Mouse (Mus musculus) limb, embryonic 13.5 days (tissue): ENCODE results near the gene Eif1. TPM values are rescaled to one million over a fixed set of nuclear protein-coding genes. Genes with fewer than 3 reads are reported as not detected.
"Not testable (repeated sequence)": the region's sequence is repeated elsewhere in the genome, so short reads cannot be mapped to it uniquely, and the experiment has no call there.

Experiments
- ATAC-seq: fragments of 200-750 bp; cut with Nextera tagmentation; 2 replicates; pipeline ENCODE4 v1.8.0; 2017; ENCODE audit warnings: low read depth, moderate number of reproducible peaks, moderate TSS enrichment; ENCODE audit not compliant: low FRiP score
- H3K27ac ChIP-seq: fragments of 300-500 bp; sonication (generic); 2 replicates; pipeline ENCODE4 v1.5.1; 2015; ENCODE audit warnings: inconsistent platforms, mild to moderate bottlenecking, moderate library complexity
- H3K27me3 ChIP-seq: fragments of 300-500 bp; sonication (generic); 2 replicates; pipeline ENCODE4 v1.6.1; 2015; ENCODE audit warnings: mild to moderate bottlenecking, inconsistent platforms
- H3K36me3 ChIP-seq: fragments of 300-500 bp; sonication (generic); 2 replicates; pipeline ENCODE4 v1.6.1; 2015; ENCODE audit warnings: inconsistent platforms, mild to moderate bottlenecking, moderate library complexity
- H3K4me1 ChIP-seq: fragments of 300-500 bp; sonication (generic); 2 replicates; pipeline ENCODE4 v1.6.1; 2015; ENCODE audit warnings: inconsistent platforms
- H3K4me2 ChIP-seq: fragments of 300-500 bp; sonication (generic); replicated peaks from 2 replicates; pipeline ENCODE4 v1.6.1; 2015; ENCODE audit warnings: inconsistent platforms, mild to moderate bottlenecking, moderate library complexity
- H3K4me3 ChIP-seq: fragments of 300-500 bp; sonication (generic); 2 replicates; pipeline ENCODE4 v1.5.1; 2015; ENCODE audit warnings: moderate library complexity, mild to moderate bottlenecking, inconsistent platforms
- H3K9ac ChIP-seq: fragments of 300-500 bp; sonication (generic); 2 replicates; pipeline ENCODE4 v1.6.1; 2015; ENCODE audit warnings: mild to moderate bottlenecking, inconsistent platforms
- H3K9me3 ChIP-seq: fragments of 300-500 bp; sonication (generic); 2 replicates; pipeline ENCODE4 v1.6.1; 2016; ENCODE audit warnings: inconsistent platforms
- WGBS: fragments of 180-500 bp; shearing (Covaris S2); methylation state at CpG from one replicate; pipeline ENCODE4 v1.1.7; 2015; 5-methylcytosine and 5-hydroxymethylcytosine counted together
- polyA plus RNA-seq: library from polyadenylated mRNA; unstranded; fragments of >200 nt; fragmentation: Nextera tagmentation; extraction: Ambion mirVana; gene quantifications from 2 replicates; pipeline ENCODE4 v1.2.1, GENCODE M21; 2015

Eif1 gene
- polyA plus RNA-seq, 1 experiment from 2014 or later: 1,631 TPM

- peaks cover under 1% of the 10 kb centered on the region; the same call in 1 of the 2 replicates for H3K36me3 ChIP-seq
- no peak overlapping the region for H3K27ac ChIP-seq
- ATAC-seq: no peak
- H3K9ac ChIP-seq: no peak overlapping the region
- 87% methylated on average over 6 of the region's 6 CpGs for WGBS
- H3K27me3 ChIP-seq: no peaks in the 10 kb centered on the region
- no peak overlapping the region for H3K4me3 ChIP-seq
- H3K9me3 ChIP-seq: no peaks in the 10 kb centered on the region
- H3K4me2 ChIP-seq: no peak overlapping the region
- peaks cover 5% of the 10 kb centered on the region; the same call in 1 of the 2 replicates for H3K4me1 ChIP-seq
Observed at GRCm38 (mm10) chr11:100327761-100328160, 8.1 kb downstream of the Eif1 start.

- H3K4me3 ChIP-seq: no peak overlapping the region
- H3K27me3 ChIP-seq: no peaks in the 10 kb centered on the region
- ATAC-seq: no peak
- H3K4me1 ChIP-seq: peaks cover 7% of the 10 kb centered on the region; the same call in 1 of the 2 replicates
- 57% methylated on average over 16 of the region's 16 CpGs for WGBS
- no peaks in the 10 kb centered on the region for H3K36me3 ChIP-seq
- no peak overlapping the region for H3K4me2 ChIP-seq
- H3K9ac ChIP-seq: no peak overlapping the region
- no peaks in the 10 kb centered on the region for H3K9me3 ChIP-seq
- H3K27ac ChIP-seq: no peak overlapping the region
Observed at GRCm38 (mm10) chr11:100330235-100330634, 10.6 kb downstream of the Eif1 start.

- H3K4me1 ChIP-seq: peaks cover 10% of the 10 kb centered on the region; the same call in 1 of the 2 replicates
- H3K27me3 ChIP-seq, H3K36me3 ChIP-seq, H3K27ac ChIP-seq, ATAC-seq, H3K9ac ChIP-seq, H3K9me3 ChIP-seq, H3K4me2 ChIP-seq, H3K4me3 ChIP-seq: not testable (repeated sequence)
- 63% methylated on average over 8 of the region's 8 CpGs for WGBS
Observed at GRCm38 (mm10) chr11:100330816-100331375, 11.2 kb downstream of the Eif1 start.

GRCm38 (mm10) chr11:100332766-100333515, 13.3 kb downstream of the Eif1 start:
- Histone ChIP-seq H3K4me1 (peaks cover 11% of the 10 kb centered on the region; the same call in 1 of the 2 replicates), H3K4me2 (no peak overlapping the region), H3K9me3 (no peaks in the 10 kb centered on the region), H3K36me3 (no peaks in the 10 kb centered on the region), H3K27ac (no peak overlapping the region), H3K27me3 (no peaks in the 10 kb centered on the region), H3K4me3 (no peak overlapping the region), H3K9ac (no peak overlapping the region)
- 53% methylated on average over 9 of the region's 9 CpGs for WGBS
- no peak for ATAC-seq

GRCm38 (mm10) chr11:100333944-100334457, 14.3 kb downstream of the Eif1 start, which contains the start of gene Gast:
Gene Gast, plus strand, starts transcription at chr11:100334407.
- Histone ChIP-seq H3K9ac (no peak within 1 kb of the TSS), H3K4me2 (no peak within 1 kb of the TSS), H3K27ac (no peak within 1 kb of the TSS), H3K36me3 (no peaks in the 10 kb centered on the region), H3K9me3 (no peaks in the 10 kb centered on the region), H3K27me3 (no peaks in the 10 kb centered on the region), H3K4me3 (no peak within 1 kb of the TSS), H3K4me1 (peaks cover 11% of the 10 kb centered on the region; the same call in 1 of the 2 replicates)
- 84% methylated on average over 6 of the region's 6 CpGs for WGBS
- no peak for ATAC-seq

GRCm38 (mm10) chr11:100335731-100336130, 16.0 kb downstream of the Eif1 start:
- no peak overlapping the region for H3K4me3 ChIP-seq
- no peak overlapping the region for H3K27ac ChIP-seq
- no peak overlapping the region for H3K9ac ChIP-seq
- no peak overlapping the region for H3K4me2 ChIP-seq
- H3K9me3 ChIP-seq: no peaks in the 10 kb centered on the region
- H3K36me3 ChIP-seq: no peaks in the 10 kb centered on the region
- H3K4me1 ChIP-seq: peaks cover 11% of the 10 kb centered on the region; the same call in 1 of the 2 replicates
- ATAC-seq: no peak
- no peaks in the 10 kb centered on the region for H3K27me3 ChIP-seq
- 57% methylated on average over 3 of the region's 3 CpGs for WGBS

- WGBS: 86% methylated on average over 10 of the region's 10 CpGs
- Histone ChIP-seq H3K4me3 (no peak overlapping the region), H3K4me2 (no peak overlapping the region), H3K9me3 (no peaks in the 10 kb centered on the region), H3K9ac (no peak overlapping the region), H3K27ac (no peak overlapping the region), H3K36me3 (no peaks in the 10 kb centered on the region), H3K4me1 (no peaks in the 10 kb centered on the region), H3K27me3 (peaks cover 4% of the 10 kb centered on the region; the same call in 1 of the 2 replicates)
- ATAC-seq: no peak
Observed at GRCm38 (mm10) chr11:100344269-100344668, 24.6 kb downstream of the Eif1 start.

- 27% methylated on average over 10 of the region's 10 CpGs for WGBS
- no peak overlapping the region for H3K4me3 ChIP-seq
- peaks cover 28% of the 10 kb centered on the region for H3K4me1 ChIP-seq
- H3K9ac ChIP-seq: no peak overlapping the region; the same call in 1 of the 2 replicates
- H3K27me3 ChIP-seq: peaks cover 64% of the 10 kb centered on the region
- no peak overlapping the region for H3K27ac ChIP-seq
- no peaks in the 10 kb centered on the region for H3K9me3 ChIP-seq
- no peaks in the 10 kb centered on the region for H3K36me3 ChIP-seq
- no peak overlapping the region for H3K4me2 ChIP-seq
- ATAC-seq: no peak
Observed at GRCm38 (mm10) chr11:100352076-100352857, 32.6 kb downstream of the Eif1 start.

- Histone ChIP-seq H3K27ac (no peak overlapping the region), H3K36me3 (no peaks in the 10 kb centered on the region), H3K4me1 (peaks cover 28% of the 10 kb centered on the region), H3K4me2 (peak overlapping the region; percentile 100), H3K9ac (peak overlapping the region; percentile 50; the same call in 1 of the 2 replicates), H3K9me3 (no peaks in the 10 kb centered on the region), H3K27me3 (peaks cover 85% of the 10 kb centered on the region), H3K4me3 (peak overlapping the region; percentile 56)
- under 1% methylated on average over 54 of the region's 54 CpGs for WGBS
- 0 out of 2 replicates have a peak, but pooled peaks have one; percentile 25 for ATAC-seq
Observed at GRCm38 (mm10) chr11:100355151-100355951, 35.7 kb downstream of the Eif1 start.

GRCm38 (mm10) chr11:100355972-100356818, 36.5 kb downstream of the Eif1 start, which contains the start of gene Hap1:
Gene Hap1, minus strand, starts transcription at chr11:100356128.
- H3K9ac ChIP-seq: peak within 1 kb of the TSS; percentile 50; the same call in 1 of the 2 replicates
- no peaks in the 10 kb centered on the region for H3K36me3 ChIP-seq
- peaks cover 28% of the 10 kb centered on the region for H3K4me1 ChIP-seq
- WGBS: 2% methylated on average over 49 of the region's 49 CpGs
- ATAC-seq: 0 out of 2 replicates have a peak, but pooled peaks have one; percentile 37
- H3K27ac ChIP-seq: no peak within 1 kb of the TSS
- peak within 1 kb of the TSS; percentile 100 for H3K4me2 ChIP-seq
- no peaks in the 10 kb centered on the region for H3K9me3 ChIP-seq
- H3K27me3 ChIP-seq: peaks cover 88% of the 10 kb centered on the region
- peak within 1 kb of the TSS; percentile 56 for H3K4me3 ChIP-seq
